Mouse (Mus musculus): ENCODE measurements at regions not wholly inside any gene's neighbourhood (a gene's known extent, or its start where the extent isn't known, plus 50 kb on each side); places are given as distances from the start of the nearest gene placed in this dataset.

DNA sequence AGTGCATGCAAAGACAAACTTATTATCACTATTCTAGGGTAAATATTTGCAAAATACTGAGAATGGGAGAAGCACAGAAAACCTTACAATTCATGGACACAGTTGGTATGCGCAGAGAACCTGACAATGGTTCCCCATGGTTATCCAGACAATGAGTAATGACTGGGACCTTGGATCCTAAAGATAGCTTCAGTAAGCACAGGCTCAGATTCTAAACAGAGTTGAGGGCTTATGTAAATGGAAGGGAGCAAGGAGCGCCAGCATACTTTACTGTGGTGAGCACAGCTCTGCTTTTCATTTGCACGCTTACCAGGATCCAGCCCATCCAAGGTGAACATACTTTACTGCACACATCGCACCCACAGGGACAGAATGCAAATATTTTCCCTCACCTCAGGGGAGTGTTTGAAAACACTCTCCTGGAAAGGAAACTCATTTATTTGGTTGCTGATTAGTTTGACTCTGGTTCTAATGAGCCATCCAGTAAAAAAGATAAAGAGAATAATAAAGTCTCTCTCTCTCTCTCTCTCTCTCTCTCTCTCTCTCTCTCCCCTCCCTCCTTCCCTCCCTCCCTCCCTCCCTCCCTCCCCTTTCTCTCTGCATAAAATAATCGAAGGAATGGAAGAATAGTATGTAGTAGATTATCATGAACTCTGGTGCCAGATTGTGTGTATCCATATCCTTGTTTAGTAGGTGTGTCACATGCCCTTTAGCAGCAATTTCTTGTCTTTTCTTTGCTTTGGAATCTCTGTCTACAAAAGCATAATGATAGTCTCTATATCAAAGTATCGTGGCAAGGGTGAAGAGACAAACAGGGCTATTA lies 115.1 kb upstream of the 4930583I09Rik start:
- DNase-seq (ENCODE audit: low read depth), result peak; percentile 24
- TF ChIP-seq POLR2A (IDR thresholded peaks at IDR 0.05; ENCODE audit: borderline replicate concordance, extremely low read depth, insufficient read depth, insufficient read length, poor library complexity, severe bottlenecking) (no peak), CTCF (IDR thresholded peaks at IDR 0.05; ENCODE audit: borderline replicate concordance, extremely low read depth, insufficient read depth, insufficient read length) (no peak)

DNA sequence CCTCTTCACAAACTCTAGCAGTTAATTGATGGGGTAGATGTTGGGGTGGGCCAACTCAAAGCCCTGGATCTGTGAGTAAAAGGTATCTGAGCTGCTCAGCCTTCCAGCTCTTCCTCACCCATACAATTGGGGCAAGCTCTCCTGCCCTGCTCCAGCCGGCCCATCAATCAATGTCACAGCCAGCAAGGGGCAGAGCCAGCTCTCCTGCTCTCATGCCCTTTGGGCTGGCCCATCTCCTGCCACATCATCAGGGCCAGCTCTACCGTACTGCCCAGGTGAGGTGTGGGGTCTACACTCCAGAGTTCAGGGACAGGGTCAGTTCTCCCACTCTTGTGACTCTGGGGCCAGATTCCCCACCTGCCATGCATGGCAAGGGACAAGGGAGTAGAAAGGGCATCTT lies 107.3 kb upstream of the 4930583I09Rik start:
- no peak for DNase-seq (ENCODE audit: low read depth)

DNA sequence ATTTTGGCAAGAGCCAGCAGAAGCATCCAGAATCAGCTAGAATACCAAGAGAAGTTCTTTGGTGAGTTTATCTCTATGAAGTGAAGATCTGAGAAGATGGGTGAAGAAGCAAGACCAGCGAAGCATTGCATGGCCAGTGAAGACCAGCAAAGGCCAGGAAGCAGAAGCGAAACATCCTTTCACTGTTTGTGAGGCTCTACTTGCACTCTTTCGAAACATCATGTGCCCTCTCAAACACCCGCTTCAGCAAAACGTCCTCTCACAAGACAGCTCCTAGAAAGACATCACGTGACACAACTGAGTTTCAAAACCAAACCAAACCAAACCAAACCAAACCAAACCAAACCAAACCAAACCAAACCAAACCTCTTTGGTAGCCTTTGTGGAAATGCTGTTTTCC lies 105.7 kb upstream of the 4930583I09Rik start:
- TF ChIP-seq CTCF (IDR thresholded peaks at IDR 0.05; ENCODE audit: borderline replicate concordance, extremely low read depth, insufficient read depth, insufficient read length), result no peak
- no peak for TF ChIP-seq POLR2A (IDR thresholded peaks at IDR 0.05; ENCODE audit: borderline replicate concordance, extremely low read depth, insufficient read depth, insufficient read length, poor library complexity, severe bottlenecking)
- DNase-seq (ENCODE audit: low read depth), result no peak

More for the DNA sequence above, 107.3 kb upstream of the 4930583I09Rik start:
- TF ChIP-seq CTCF (IDR thresholded peaks at IDR 0.05; ENCODE audit: borderline replicate concordance, extremely low read depth, insufficient read depth, insufficient read length), result no peak
- TF ChIP-seq POLR2A (IDR thresholded peaks at IDR 0.05; ENCODE audit: borderline replicate concordance, extremely low read depth, insufficient read depth, insufficient read length, poor library complexity, severe bottlenecking), result no peak

DNA sequence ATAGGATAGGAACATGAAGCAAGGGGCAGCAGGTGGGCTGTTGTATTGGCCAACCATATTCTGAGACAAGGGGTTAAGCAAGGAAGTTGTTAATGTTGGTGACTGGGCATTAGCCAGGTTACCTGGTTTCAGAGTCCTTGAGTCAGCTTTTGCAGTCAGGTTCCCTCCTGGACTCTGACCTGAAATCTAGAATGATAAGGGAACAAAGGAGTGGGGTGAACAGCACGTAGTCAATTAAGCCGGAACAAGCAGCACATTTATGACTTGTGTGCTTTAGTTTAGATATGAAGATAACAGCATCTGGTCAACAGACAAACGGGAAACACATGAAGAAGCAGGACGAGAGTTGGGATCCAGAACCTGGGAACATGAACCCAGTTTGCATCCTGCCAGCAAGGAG lies 99.8 kb upstream of the 4930583I09Rik start:
- TF ChIP-seq POLR2A (IDR thresholded peaks at IDR 0.05; ENCODE audit: borderline replicate concordance, extremely low read depth, insufficient read depth, insufficient read length, poor library complexity, severe bottlenecking) (no peak), CTCF (IDR thresholded peaks at IDR 0.05; ENCODE audit: borderline replicate concordance, extremely low read depth, insufficient read depth, insufficient read length) (no peak)
- DNase-seq (ENCODE audit: low read depth), result no peak

DNA sequence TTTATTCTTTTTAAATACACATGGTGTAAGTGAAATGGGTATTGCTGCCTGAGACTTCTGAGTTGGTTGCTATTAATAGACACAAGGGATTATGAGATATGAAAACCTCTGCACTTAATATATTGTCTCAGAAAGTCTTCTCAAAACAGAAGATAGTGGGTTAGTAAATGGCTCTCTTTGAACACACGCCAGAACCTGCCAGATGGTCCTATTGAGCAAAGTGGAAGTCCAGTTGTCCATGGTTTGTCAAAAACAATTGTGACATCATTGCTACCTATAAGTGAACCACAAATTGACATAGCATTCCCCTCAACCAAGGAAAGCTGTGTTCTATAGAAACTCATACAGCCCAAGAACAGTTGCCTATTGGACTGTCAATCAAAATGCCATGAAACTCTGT lies 98.5 kb upstream of the 4930583I09Rik start:
- DNase-seq (ENCODE audit: low read depth), result no peak
- TF ChIP-seq CTCF (IDR thresholded peaks at IDR 0.05; ENCODE audit: borderline replicate concordance, extremely low read depth, insufficient read depth, insufficient read length) (no peak), POLR2A (IDR thresholded peaks at IDR 0.05; ENCODE audit: borderline replicate concordance, extremely low read depth, insufficient read depth, insufficient read length, poor library complexity, severe bottlenecking) (no peak)

DNA sequence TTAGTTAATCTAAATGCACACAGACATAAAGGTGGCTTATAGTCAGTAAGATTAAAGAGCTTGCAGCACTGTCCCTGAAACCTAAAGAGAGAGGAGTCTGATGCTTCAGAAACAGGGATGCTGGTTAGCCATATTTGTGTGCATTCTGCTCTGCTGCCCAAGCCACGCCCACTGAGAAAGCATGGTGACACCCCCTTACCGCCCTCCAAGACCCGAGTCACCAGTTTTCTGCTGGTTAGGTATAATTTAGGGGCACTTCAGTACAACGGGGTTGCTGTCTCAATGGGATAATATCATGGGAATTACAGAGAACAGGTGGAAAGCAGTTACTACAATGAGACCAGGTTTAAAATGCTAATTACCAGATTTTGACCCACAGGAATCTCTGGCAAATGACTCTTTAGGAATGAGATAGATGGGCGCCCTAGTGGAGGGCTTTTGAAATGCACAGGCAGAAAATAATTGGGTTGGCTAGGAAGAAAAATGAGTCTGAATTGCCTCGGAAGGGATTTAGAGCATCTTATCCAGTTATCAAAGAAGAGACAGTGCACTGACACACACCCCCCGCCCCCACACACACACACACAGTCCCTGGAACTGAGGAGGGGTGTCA lies 95.1 kb upstream of the 4930583I09Rik start:
- TF ChIP-seq POLR2A (IDR thresholded peaks at IDR 0.05; ENCODE audit: borderline replicate concordance, extremely low read depth, insufficient read depth, insufficient read length, poor library complexity, severe bottlenecking) (no peak), CTCF (IDR thresholded peaks at IDR 0.05; ENCODE audit: borderline replicate concordance, extremely low read depth, insufficient read depth, insufficient read length) (peak; percentile 26; the same call in 1 of the 2 replicates)
- no peak for DNase-seq (ENCODE audit: low read depth)

DNA sequence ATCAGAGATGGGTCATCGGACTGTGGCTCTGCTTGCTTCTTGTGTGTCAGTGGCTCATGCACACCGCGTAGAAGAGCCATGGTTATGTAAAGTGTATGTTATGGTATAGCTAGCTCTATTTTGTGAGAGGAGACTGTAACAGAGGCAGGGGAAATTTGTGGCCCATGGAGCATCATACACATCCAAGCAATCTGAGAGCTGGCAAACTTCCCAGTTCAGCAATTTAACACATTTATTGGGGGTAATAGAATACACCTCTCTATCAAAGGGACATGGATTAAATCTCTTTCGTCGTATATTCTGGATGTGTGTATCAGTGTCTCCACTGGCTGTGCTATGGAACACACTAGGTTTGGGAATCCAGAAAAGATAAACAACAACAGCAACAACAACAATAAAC lies 87.9 kb upstream of the 4930583I09Rik start:
- TF ChIP-seq CTCF (IDR thresholded peaks at IDR 0.05; ENCODE audit: borderline replicate concordance, extremely low read depth, insufficient read depth, insufficient read length) (no peak), POLR2A (IDR thresholded peaks at IDR 0.05; ENCODE audit: borderline replicate concordance, extremely low read depth, insufficient read depth, insufficient read length, poor library complexity, severe bottlenecking) (no peak)
- peak; percentile 67 for DNase-seq (ENCODE audit: low read depth)

DNA sequence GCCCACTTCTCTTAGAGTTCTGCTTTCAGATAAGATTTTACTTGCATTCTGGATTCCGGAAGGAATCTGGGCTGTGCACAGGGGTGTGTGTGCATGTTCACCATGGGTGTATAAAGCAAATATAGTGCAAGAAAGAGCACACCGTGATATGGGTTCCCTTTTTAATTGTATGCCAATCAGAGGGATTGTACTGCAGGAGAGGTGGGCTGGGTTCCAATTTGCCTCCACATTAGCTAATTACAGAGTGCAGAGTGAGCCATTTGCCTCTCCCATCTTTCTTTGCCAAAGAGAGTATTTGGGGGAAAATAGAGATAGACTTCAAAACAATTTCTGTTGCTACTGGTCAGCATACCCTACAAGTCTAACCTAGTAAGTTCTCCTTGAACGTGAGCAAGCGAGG lies 86.4 kb upstream of the 4930583I09Rik start:
- DNase-seq (ENCODE audit: low read depth), result peak; percentile 80
- TF ChIP-seq POLR2A (IDR thresholded peaks at IDR 0.05; ENCODE audit: borderline replicate concordance, extremely low read depth, insufficient read depth, insufficient read length, poor library complexity, severe bottlenecking), result no peak

DNA sequence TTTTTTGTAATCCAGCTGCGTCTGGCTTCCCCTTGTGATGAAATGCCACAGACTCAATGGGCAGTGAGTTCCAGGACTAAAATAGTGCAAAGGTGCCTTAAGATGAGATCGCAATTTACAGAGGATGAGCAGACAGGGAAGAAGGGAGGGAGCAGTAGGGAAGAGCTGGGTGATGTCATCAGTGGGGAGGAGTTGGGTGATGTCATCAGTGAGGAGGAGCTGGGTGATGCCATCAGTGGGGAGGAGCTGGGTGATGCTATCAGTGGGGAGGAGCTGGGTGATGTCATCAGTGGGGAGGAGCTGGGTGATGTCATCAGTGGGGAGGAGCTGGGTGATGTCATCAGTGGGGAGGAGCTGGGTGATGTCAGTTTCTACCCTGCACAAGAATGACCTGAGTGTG lies 84.4 kb upstream of the 4930583I09Rik start:
- DNase-seq (ENCODE audit: low read depth), result no peak

DNA sequence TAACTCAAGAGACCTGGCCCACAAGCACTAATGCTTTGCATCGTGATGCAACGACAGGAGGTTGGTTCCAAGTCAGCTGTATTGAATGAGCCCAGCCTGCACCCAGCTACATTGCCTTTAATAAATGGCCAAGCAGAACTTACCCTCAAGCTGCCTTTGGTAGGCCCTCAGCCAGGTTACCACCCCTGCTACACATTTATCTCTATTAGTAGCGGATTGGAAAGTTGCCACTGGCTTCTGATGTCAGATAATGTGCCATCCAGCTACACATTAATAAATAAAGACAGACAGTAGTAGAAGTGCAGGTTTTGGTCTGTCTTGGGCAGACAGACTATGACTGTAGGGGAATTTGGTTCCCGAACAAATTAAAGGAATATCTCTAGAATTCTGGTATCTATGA lies 82.0 kb upstream of the 4930583I09Rik start:
- no peak for DNase-seq (ENCODE audit: low read depth)
- TF ChIP-seq POLR2A (IDR thresholded peaks at IDR 0.05; ENCODE audit: borderline replicate concordance, extremely low read depth, insufficient read depth, insufficient read length, poor library complexity, severe bottlenecking), result no peak
- TF ChIP-seq CTCF (IDR thresholded peaks at IDR 0.05; ENCODE audit: borderline replicate concordance, extremely low read depth, insufficient read depth, insufficient read length), result no peak

More for the DNA sequence above, 84.4 kb upstream of the 4930583I09Rik start:
- TF ChIP-seq CTCF (IDR thresholded peaks at IDR 0.05; ENCODE audit: borderline replicate concordance, extremely low read depth, insufficient read depth, insufficient read length), result no peak
- no peak for TF ChIP-seq POLR2A (IDR thresholded peaks at IDR 0.05; ENCODE audit: borderline replicate concordance, extremely low read depth, insufficient read depth, insufficient read length, poor library complexity, severe bottlenecking)

DNA sequence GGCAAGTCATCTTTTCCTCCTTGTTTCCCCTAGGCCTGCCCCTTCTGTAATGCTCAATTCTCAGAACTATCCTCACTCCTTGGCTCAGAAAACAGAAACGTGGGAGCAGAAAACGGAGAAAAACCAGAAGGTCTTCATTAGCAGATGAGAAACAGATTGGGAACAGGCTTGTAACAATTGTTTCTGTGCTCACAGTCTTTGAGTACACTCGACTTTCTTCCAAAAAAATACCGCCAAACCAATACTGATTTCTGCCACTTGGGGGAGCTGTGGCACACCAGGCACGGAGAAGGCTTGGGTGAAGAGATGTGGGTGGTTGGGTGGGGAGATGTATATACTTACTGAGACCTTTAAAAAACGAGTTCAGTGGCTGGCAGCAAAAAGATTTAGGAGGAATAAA lies 80.8 kb upstream of the 4930583I09Rik start:
- DNase-seq (ENCODE audit: low read depth), result no peak
- no peak for TF ChIP-seq POLR2A (IDR thresholded peaks at IDR 0.05; ENCODE audit: borderline replicate concordance, extremely low read depth, insufficient read depth, insufficient read length, poor library complexity, severe bottlenecking)
- peak; percentile 51; the same call in 1 of the 2 replicates for TF ChIP-seq CTCF (IDR thresholded peaks at IDR 0.05; ENCODE audit: borderline replicate concordance, extremely low read depth, insufficient read depth, insufficient read length)

DNA sequence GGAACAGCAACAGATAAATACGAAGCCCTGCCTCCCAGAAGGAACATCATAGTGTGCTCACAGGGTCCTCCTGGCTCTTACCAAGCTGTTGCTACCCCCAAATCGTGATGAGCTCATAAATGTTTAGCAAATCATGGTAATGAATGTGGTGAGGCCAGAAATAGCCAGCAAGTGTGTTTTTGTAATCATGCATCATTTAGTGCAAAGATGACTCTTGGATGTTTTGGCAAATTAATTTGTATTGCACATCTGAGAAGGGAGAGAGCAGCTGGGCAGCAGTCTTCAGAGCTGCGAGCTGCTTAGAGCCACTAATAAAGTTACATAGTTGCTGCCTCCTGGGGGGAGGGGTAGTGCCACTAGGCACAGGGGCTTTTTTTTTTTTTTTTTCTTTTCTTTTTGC lies 79.8 kb upstream of the 4930583I09Rik start:
- peak; percentile 60 for DNase-seq (ENCODE audit: low read depth)
- TF ChIP-seq POLR2A (IDR thresholded peaks at IDR 0.05; ENCODE audit: borderline replicate concordance, extremely low read depth, insufficient read depth, insufficient read length, poor library complexity, severe bottlenecking) (no peak), CTCF (IDR thresholded peaks at IDR 0.05; ENCODE audit: borderline replicate concordance, extremely low read depth, insufficient read depth, insufficient read length) (no peak)
